Mouse (Mus musculus): Measurements from ENCODE around the gene Bbs12. TPM values are rescaled to one million over a fixed set of nuclear protein-coding genes. Genes with fewer than 3 reads are reported as not detected.

Bbs12 gene
- polyA plus RNA-seq, 1 experiment: 4.9 TPM

- Histone ChIP-seq H3K4me1 (ENCODE audit: control insufficient read depth, insufficient read depth, low read length) (0 out of 2 replicates have a peak, but pooled peaks cover 2% of the 10 kb centered on the region), H3K4me3 (ENCODE audit: insufficient read depth, low read length) (no peak overlapping the region), H3K27ac (ENCODE audit: insufficient read depth, low read length) (no peak overlapping the region)
- TF ChIP-seq CTCF (IDR thresholded peaks at IDR 0.05; ENCODE audit: borderline replicate concordance, insufficient read depth, low read length) (no peak), POLR2A (IDR thresholded peaks at IDR 0.05; ENCODE audit: low read depth, low read length) (no peak)
Observed at GRCm38 (mm10) chr3:37324310-37324709, 12.0 kb downstream of the Bbs12 start.

- Histone ChIP-seq H3K4me1 (ENCODE audit: control insufficient read depth, insufficient read depth, low read length) (0 out of 2 replicates have a peak, but pooled peaks cover 2% of the 10 kb centered on the region), H3K27ac (ENCODE audit: insufficient read depth, low read length) (no peak overlapping the region), H3K4me3 (ENCODE audit: insufficient read depth, low read length) (no peak overlapping the region)
- TF ChIP-seq POLR2A (IDR thresholded peaks at IDR 0.05; ENCODE audit: low read depth, low read length): no peak
Observed at GRCm38 (mm10) chr3:37325317-37326112, 13.2 kb downstream of the Bbs12 start.

GRCm38 (mm10) chr3:37326627-37327026, 14.3 kb downstream of the Bbs12 start:
- Histone ChIP-seq H3K27ac (ENCODE audit: insufficient read depth, low read length) (no peak overlapping the region), H3K4me3 (ENCODE audit: insufficient read depth, low read length) (no peak overlapping the region), H3K4me1 (ENCODE audit: control insufficient read depth, insufficient read depth, low read length) (0 out of 2 replicates have a peak, but pooled peaks cover 7% of the 10 kb centered on the region)
- no peak for TF ChIP-seq CTCF (IDR thresholded peaks at IDR 0.05; ENCODE audit: borderline replicate concordance, insufficient read depth, low read length)
- TF ChIP-seq POLR2A (IDR thresholded peaks at IDR 0.05; ENCODE audit: low read depth, low read length): no peak

- TF ChIP-seq CTCF (IDR thresholded peaks at IDR 0.05; ENCODE audit: borderline replicate concordance, insufficient read depth, low read length) (no peak), POLR2A (IDR thresholded peaks at IDR 0.05; ENCODE audit: low read depth, low read length) (no peak)
- H3K4me3 ChIP-seq (ENCODE audit: insufficient read depth, low read length): no peak overlapping the region
- peak overlapping the region; percentile 52; the same call in 1 of the 2 replicates for H3K27ac ChIP-seq (ENCODE audit: insufficient read depth, low read length)
- 0 out of 2 replicates have a peak, but pooled peaks cover 7% of the 10 kb centered on the region for H3K4me1 ChIP-seq (ENCODE audit: control insufficient read depth, insufficient read depth, low read length)
Observed at GRCm38 (mm10) chr3:37328489-37328888, 16.1 kb downstream of the Bbs12 start.

GRCm38 (mm10) chr3:37329963-37330362, 17.6 kb downstream of the Bbs12 start:
- Histone ChIP-seq H3K4me1 (ENCODE audit: control insufficient read depth, insufficient read depth, low read length) (0 out of 2 replicates have a peak, but pooled peaks cover 7% of the 10 kb centered on the region), H3K27ac (ENCODE audit: insufficient read depth, low read length) (no peak overlapping the region), H3K4me3 (ENCODE audit: insufficient read depth, low read length) (no peak overlapping the region)
- TF ChIP-seq POLR2A (IDR thresholded peaks at IDR 0.05; ENCODE audit: low read depth, low read length): no peak
- no peak for TF ChIP-seq CTCF (IDR thresholded peaks at IDR 0.05; ENCODE audit: borderline replicate concordance, insufficient read depth, low read length)

- Histone ChIP-seq H3K27ac (ENCODE audit: insufficient read depth, low read length) (no peak overlapping the region), H3K4me3 (ENCODE audit: insufficient read depth, low read length) (no peak overlapping the region), H3K4me1 (ENCODE audit: control insufficient read depth, insufficient read depth, low read length) (0 out of 2 replicates have a peak, but pooled peaks cover 7% of the 10 kb centered on the region)
- TF ChIP-seq CTCF (IDR thresholded peaks at IDR 0.05; ENCODE audit: borderline replicate concordance, insufficient read depth, low read length) (no peak), POLR2A (IDR thresholded peaks at IDR 0.05; ENCODE audit: low read depth, low read length) (no peak)
Observed at GRCm38 (mm10) chr3:37331999-37332449, 19.7 kb downstream of the Bbs12 start.

GRCm38 (mm10) chr3:37334053-37334452, 21.7 kb downstream of the Bbs12 start:
- TF ChIP-seq CTCF (IDR thresholded peaks at IDR 0.05; ENCODE audit: borderline replicate concordance, insufficient read depth, low read length): no peak
- no peak for TF ChIP-seq POLR2A (IDR thresholded peaks at IDR 0.05; ENCODE audit: low read depth, low read length)
- Histone ChIP-seq H3K4me3 (ENCODE audit: insufficient read depth, low read length) (no peak overlapping the region), H3K4me1 (ENCODE audit: control insufficient read depth, insufficient read depth, low read length) (0 out of 2 replicates have a peak, but pooled peaks cover 5% of the 10 kb centered on the region), H3K27ac (ENCODE audit: insufficient read depth, low read length) (no peak overlapping the region)

- TF ChIP-seq CTCF (IDR thresholded peaks at IDR 0.05; ENCODE audit: borderline replicate concordance, insufficient read depth, low read length) (peak; percentile 54; the same call in 1 of the 2 replicates), POLR2A (IDR thresholded peaks at IDR 0.05; ENCODE audit: low read depth, low read length) (no peak)
- H3K4me3 ChIP-seq (ENCODE audit: insufficient read depth, low read length): no peak overlapping the region
- no peak overlapping the region for H3K27ac ChIP-seq (ENCODE audit: insufficient read depth, low read length)
- H3K4me1 ChIP-seq (ENCODE audit: control insufficient read depth, insufficient read depth, low read length): no peaks in the 10 kb centered on the region; the same call in 1 of the 2 replicates
Observed at GRCm38 (mm10) chr3:37341110-37341509, 28.8 kb downstream of the Bbs12 start.

- TF ChIP-seq CTCF (IDR thresholded peaks at IDR 0.05; ENCODE audit: borderline replicate concordance, insufficient read depth, low read length) (no peak), POLR2A (IDR thresholded peaks at IDR 0.05; ENCODE audit: low read depth, low read length) (no peak)
- Histone ChIP-seq H3K4me3 (ENCODE audit: insufficient read depth, low read length) (no peak overlapping the region), H3K27ac (ENCODE audit: insufficient read depth, low read length) (no peak overlapping the region), H3K4me1 (ENCODE audit: control insufficient read depth, insufficient read depth, low read length) (peaks cover 3% of the 10 kb centered on the region)
Observed at GRCm38 (mm10) chr3:37342811-37343210, 30.5 kb downstream of the Bbs12 start.

GRCm38 (mm10) chr3:37347671-37348070, 35.3 kb downstream of the Bbs12 start:
- Histone ChIP-seq H3K27ac (ENCODE audit: insufficient read depth, low read length) (peak overlapping the region; percentile 62), H3K4me1 (ENCODE audit: control insufficient read depth, insufficient read depth, low read length) (peaks cover 3% of the 10 kb centered on the region), H3K4me3 (ENCODE audit: insufficient read depth, low read length) (peak overlapping the region; percentile 68; the same call in 1 of the 2 replicates)
- TF ChIP-seq POLR2A (IDR thresholded peaks at IDR 0.05; ENCODE audit: low read depth, low read length): no peak
- TF ChIP-seq CTCF (IDR thresholded peaks at IDR 0.05; ENCODE audit: borderline replicate concordance, insufficient read depth, low read length): no peak
